Mouse (Mus musculus): ENCODE measurements at regions not wholly inside any gene's neighbourhood (a gene's known extent, or its start where the extent isn't known, plus 50 kb on each side); places are given as distances from the start of the nearest gene placed in this dataset.

- DNase-seq (ENCODE audit: extremely low spot score in 1 of 2, low spot score in 2 of 2): no peak
- intact Hi-C loops (cut with DNase I): loop anchor here (5.0 kb wide), 1 partner anchor 88 kb away; the partner anchor contains the start of genes Arf6 and Gm9887
Observed at GRCm38 (mm10) chr12:69460552-69461079, 88.4 kb upstream of the Gm9887 start.

- DNase-seq (ENCODE audit: extremely low spot score in 1 of 2, low spot score in 2 of 2): no peak
Observed at GRCm38 (mm10) chr12:69458170-69458841, 86.0 kb upstream of the Gm9887 start.

DNA sequence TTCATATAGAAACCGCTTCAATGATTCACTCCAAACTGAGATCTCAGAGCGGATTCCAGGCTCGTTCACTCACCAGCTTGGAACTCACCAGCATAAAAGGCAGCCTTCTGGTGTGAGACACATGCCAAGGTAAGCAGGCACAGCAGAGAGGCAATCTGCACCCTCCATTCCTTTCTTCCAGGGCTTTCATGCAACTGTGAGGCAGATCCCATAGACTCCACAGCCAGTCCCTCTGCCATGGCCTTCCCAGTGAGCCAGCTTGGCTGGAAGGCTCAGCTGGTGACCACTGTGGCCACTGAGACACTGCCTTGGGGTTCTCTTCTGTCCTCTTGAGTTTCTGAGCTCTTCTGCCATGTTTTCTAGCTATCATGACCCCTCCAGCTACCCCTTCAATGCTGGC is 84.5 kb upstream of the Gm9887 start:
- intact Hi-C loops (cut with DNase I): no loop called here
- DNase-seq (ENCODE audit: extremely low spot score in 1 of 2, low spot score in 2 of 2): peak in 1 of 2 experiments; percentile 44

More at GRCm38 (mm10) chr12:69458170-69458841, 86.0 kb upstream of the Gm9887 start:
- intact Hi-C loops (cut with DNase I): no loop called here

DNA sequence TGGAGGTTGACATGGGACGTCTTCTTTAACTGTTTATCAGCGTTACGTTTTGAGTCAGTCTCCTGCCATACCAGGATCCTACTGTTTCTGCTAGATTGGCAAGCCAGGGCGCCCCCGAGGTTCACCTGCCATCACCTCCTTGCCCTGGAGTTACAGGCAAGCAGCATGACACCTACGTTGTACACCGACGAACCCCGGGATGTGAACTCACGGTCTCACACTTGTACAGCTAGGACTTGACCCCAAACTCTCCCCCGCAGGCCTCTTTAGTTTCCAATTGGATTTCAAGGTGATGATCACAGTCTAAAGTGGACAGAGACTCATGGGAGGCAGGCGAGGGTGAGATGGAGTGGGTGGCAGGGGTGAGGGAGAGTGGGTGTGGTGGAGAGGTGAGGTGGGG is 83.9 kb upstream of the Gm9887 start:
- intact Hi-C loops (cut with DNase I): no loop called here
- no peak for DNase-seq (ENCODE audit: extremely low spot score in 1 of 2, low spot score in 2 of 2)

DNA sequence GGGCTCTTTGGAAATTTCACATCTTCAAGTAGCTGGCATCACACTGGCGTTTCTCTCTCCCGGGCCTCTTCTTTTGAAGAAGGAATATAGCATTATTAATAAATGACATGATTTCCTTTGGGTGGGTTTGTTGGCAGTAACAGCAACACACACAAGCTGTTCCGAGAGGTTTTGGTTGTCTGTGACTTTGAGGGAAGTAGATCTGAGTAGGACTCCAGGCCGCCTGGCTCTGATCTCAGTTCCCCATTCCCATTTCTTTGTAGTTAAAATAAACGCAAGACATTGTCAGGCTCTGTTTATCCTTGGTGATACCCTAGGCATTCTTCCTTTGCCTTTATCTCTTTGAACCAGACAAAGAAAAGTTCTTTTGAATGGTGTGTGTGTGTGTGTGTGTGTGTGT is 83.3 kb upstream of the Gm9887 start:
- DNase-seq (ENCODE audit: extremely low spot score in 1 of 2, low spot score in 2 of 2): peak in 1 of 2 experiments; percentile 63
- intact Hi-C loops (cut with DNase I): no loop called here

GRCm38 (mm10) chr12:69453544-69453943 is 81.3 kb upstream of the Gm9887 start:
- DNase-seq (ENCODE audit: extremely low spot score in 1 of 2, low spot score in 2 of 2): no peak
- intact Hi-C loops (cut with DNase I): no loop called here

- intact Hi-C loops (cut with DNase I): no loop called here
- DNase-seq (ENCODE audit: extremely low spot score in 1 of 2, low spot score in 2 of 2): no peak
Observed at GRCm38 (mm10) chr12:69452986-69453385, 80.7 kb upstream of the Gm9887 start.

GRCm38 (mm10) chr12:69451110-69451509 is 78.9 kb upstream of the Gm9887 start:
- no peak for DNase-seq (ENCODE audit: extremely low spot score in 1 of 2, low spot score in 2 of 2)
- intact Hi-C loops (cut with DNase I): no loop called here

- intact Hi-C loops (cut with DNase I): no loop called here
- peak; percentile 20 to 66 for DNase-seq (ENCODE audit: extremely low spot score in 1 of 2, low spot score in 2 of 2)
Observed at GRCm38 (mm10) chr12:69447962-69448767, 75.9 kb upstream of the Gm9887 start.

- no peak for DNase-seq (ENCODE audit: extremely low spot score in 1 of 2, low spot score in 2 of 2)
- intact Hi-C loops (cut with DNase I): no loop called here
Observed at GRCm38 (mm10) chr12:69447322-69447827, 75.1 kb upstream of the Gm9887 start.

GRCm38 (mm10) chr12:69446468-69447321 is 74.4 kb upstream of the Gm9887 start:
- DNase-seq (ENCODE audit: extremely low spot score in 1 of 2, low spot score in 2 of 2): peak in 1 of 2 experiments; percentile 84
- intact Hi-C loops (cut with DNase I): no loop called here

- DNase-seq (ENCODE audit: extremely low spot score in 1 of 2, low spot score in 2 of 2): no peak
- intact Hi-C loops (cut with DNase I): no loop called here
Observed at GRCm38 (mm10) chr12:69446085-69446467, 73.8 kb upstream of the Gm9887 start.

GRCm38 (mm10) chr12:69442321-69442720 is 70.1 kb upstream of the Gm9887 start:
- DNase-seq (ENCODE audit: extremely low spot score in 1 of 2, low spot score in 2 of 2): no peak
- intact Hi-C loops (cut with DNase I): no loop called here

- intact Hi-C loops (cut with DNase I): no loop called here
- no peak for DNase-seq (ENCODE audit: extremely low spot score in 1 of 2, low spot score in 2 of 2)
Observed at GRCm38 (mm10) chr12:69441764-69442163, 69.5 kb upstream of the Gm9887 start.

DNA sequence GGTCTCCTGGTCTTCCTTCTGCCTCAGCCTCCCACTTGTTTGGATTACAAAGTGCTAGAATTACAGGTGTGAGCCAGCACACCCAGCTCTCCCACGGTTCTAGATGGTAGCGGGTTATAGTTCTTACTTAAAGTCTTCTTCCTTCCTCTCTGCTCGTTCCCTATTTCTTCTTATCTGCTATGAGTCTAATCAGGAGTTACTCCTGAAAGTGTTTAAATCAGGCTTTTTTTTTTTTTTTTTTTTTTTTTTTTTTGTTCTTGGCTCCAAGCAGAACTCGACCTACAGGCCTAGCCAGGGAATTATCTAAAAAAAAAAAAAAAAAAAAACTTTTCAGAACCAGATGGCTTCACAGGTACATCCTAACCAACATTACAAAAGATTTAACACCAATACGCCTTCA is 66.0 kb upstream of the Gm9887 start:
- intact Hi-C loops (cut with DNase I): no loop called here
- DNase-seq (ENCODE audit: extremely low spot score in 1 of 2, low spot score in 2 of 2): no peak

GRCm38 (mm10) chr12:69436839-69437501 is 64.7 kb upstream of the Gm9887 start:
- peak in 1 of 2 experiments; percentile 59 for DNase-seq (ENCODE audit: extremely low spot score in 1 of 2, low spot score in 2 of 2)
- intact Hi-C loops (cut with DNase I): no loop called here

DNA sequence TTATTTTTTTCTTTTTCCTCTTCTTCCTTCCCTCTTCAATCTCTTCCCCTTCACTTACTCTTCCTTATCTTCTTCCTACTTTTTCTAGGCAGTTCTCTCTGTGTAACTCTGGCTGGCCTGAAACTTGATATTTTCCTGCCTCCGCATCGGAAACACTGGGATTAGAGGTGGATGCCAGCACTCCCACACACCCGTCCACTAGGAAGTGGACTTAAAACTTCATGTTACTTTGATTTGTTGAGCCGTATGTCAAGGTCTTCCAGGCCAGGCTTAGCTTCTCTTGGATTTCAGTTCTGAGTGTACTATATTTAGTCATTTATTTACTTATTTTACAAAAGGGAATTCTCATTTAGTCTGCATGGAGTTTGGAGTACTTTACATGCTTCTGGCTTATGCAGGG is 62.1 kb upstream of the Gm9887 start:
- no peak for DNase-seq (ENCODE audit: extremely low spot score in 1 of 2, low spot score in 2 of 2)
- intact Hi-C loops (cut with DNase I): no loop called here

DNA sequence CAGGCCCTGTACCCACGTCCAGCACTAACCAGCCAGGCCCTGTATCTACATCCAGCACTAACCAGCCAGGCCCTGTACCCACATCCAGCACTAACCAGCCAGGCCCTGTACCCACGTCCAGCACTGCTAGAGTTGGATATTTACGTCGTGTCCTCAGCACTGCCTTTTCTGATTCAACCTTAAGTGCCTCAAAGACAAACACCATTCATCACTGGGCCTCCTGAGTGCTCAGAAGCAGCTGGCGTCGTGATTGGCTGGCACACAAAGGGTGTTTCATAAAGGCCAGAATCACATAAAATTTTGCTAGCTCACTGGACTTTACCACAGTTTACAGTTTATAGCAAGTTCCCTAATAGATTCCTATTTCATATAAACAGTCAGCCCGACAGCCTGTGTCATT is 59.8 kb upstream of the Gm9887 start:
- DNase-seq (ENCODE audit: extremely low spot score in 1 of 2, low spot score in 2 of 2): no peak
- intact Hi-C loops (cut with DNase I): no loop called here

All from left cerebral cortex, postnatal 10 days (tissue).